Mouse (Mus musculus) ovary, adult 2 months (tissue): ENCODE data around the gene Atp13a2. TPM values are rescaled to one million over a fixed set of nuclear protein-coding genes. Genes with fewer than 3 reads are reported as not detected.

ENCODE experiments used
- polyA plus RNA-seq: library from polyadenylated mRNA; depleted of rRNA; stranded (reverse); fragments of >200 nt; gene quantifications from 2 replicates; pipeline ENCODE4 v1.2.3, GENCODE M21; 2012; rRNA removed

The Atp13a2 gene
- 280 and 314 TPM in 2 replicates for polyA plus RNA-seq

DNA sequence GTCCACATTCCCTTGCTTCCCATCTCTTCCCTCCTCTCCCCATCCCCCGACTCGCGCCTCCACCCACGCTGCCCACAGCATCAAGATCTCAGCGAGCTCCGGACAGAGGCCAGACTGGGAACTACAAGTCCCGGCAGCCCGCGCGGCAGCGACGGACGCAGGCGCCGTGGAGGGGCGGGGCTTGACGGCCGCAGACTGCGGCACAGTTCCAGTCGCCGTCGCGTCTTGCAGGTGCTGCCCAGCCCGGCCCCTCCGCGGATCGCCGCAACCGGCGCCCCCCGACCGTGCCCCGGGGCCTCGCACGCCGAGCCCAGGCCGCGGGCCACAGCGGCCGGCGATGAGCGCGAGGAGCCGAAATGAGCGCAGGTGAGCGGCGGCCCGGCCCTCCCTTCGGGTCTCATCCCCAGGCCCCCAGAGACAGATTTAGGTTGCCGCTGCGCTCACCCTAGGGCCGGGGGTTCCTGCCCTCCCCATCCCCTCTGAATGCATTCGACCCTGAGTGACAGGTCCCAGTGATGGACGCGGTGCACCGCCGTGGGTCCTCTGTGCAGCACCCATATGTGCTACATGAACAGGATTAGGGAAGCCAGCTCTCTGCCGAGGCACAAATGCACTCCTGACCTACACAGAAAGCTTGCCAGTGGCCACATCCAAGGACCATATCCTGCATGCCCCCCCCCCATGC lies at the start of gene Atp13a2:
Gene Atp13a2, plus strand, starts transcription at position 163 of the 685 bp plus-strand sequence.

DNA sequence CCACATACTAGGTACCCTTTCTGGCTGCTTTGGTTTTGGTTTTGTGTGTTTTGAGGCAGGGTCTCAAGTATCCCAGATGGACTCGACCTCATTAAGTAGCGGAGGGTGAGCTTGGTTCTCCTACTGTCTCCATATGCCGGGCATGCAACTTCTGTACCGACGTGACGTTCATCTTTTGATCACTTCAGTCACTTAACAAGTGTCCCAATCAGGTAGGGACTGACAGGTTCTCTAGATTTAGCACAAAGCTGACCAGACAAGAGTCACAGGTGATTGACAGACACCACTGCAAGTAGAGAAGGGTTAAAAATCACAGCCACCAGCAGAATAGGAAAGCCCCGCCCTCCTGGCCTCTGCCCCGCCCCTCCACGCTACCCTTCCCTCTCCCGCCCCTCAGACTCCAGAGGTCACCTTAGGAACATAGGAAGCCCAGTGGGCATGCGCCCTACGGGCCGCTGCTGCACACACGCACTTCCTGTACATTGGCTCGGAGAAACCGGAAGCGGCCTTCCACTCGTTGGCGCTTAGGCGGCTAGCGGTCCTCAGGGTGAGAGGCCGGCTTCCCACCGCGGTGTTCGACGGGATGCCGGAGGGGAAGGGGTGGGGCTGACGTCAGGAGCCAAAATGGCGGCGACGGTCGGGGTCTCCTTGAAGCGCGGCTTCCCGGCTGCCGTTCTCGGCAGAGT lies 25.7 kb upstream of the Atp13a2 start, which contains the start of gene Sdhb:
Gene Sdhb, plus strand, starts transcription at position 423 of the 686 bp plus-strand sequence.

DNA sequence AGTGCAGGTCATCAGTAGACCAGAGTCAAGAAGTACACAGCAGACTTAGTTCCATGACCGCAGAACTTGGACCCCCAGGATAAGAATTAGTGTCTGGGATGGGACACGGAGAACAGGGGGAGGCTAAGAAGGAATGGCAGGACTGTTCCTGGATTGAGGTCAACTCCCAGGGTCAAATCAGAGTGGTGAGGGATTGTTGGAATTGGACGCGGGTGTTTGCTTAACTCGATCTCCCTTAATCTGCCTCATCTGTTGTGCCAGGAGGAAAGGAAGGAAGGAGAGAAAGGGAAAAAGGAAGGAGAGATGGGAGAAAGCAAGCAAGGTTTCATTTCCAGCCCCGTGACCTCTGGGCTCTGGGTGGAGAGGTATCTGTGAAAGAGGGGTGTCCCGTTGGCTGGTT lies 23.4 kb downstream of the Atp13a2 start, which contains the start of gene Mfap2:
Gene Mfap2, plus strand, starts transcription at position 301 of the 400 bp plus-strand sequence.

Other genes starting within 250 kb of the Atp13a2 start
- gene Padi6, start 244.2 kb upstream of the Atp13a2 start, polyA plus RNA-seq, result 80.5 and 96.4 TPM in 2 replicates
- gene Padi4, start 212.6 kb upstream of the Atp13a2 start, polyA plus RNA-seq, result 5.9 and 8.1 TPM in 2 replicates
- gene Padi3, start 176.2 kb upstream of the Atp13a2 start, polyA plus RNA-seq, result 0.17 and 0.28 TPM in 2 replicates
- gene Padi1, start 141.1 kb upstream of the Atp13a2 start, polyA plus RNA-seq, result 16.9 and 52.4 TPM in 2 replicates
- 8.2 and 25.6 TPM in 2 replicates for gene Padi2, start 80.5 kb upstream of the Atp13a2 start, polyA plus RNA-seq
- gene Sdhb, start 25.7 kb upstream of the Atp13a2 start, polyA plus RNA-seq, result 191 and 217 TPM in 2 replicates
- 393 and 502 TPM in 2 replicates for gene Mfap2, start 23.5 kb downstream of the Atp13a2 start, polyA plus RNA-seq
- gene Crocc, start 73.7 kb downstream of the Atp13a2 start, polyA plus RNA-seq, result 51.6 and 59.3 TPM in 2 replicates
- 63.9 and 73.7 TPM in 2 replicates for gene Necap2, start 91.5 kb downstream of the Atp13a2 start, polyA plus RNA-seq
- 0.42 and 0.85 TPM in 2 replicates for gene Spata21, start 101.5 kb downstream of the Atp13a2 start, polyA plus RNA-seq
- gene Szrd1, start 152.9 kb downstream of the Atp13a2 start, polyA plus RNA-seq, result 53.7 and 55.4 TPM in 2 replicates
- 16.9 and 18.5 TPM in 2 replicates for gene Fbxo42, start 161.0 kb downstream of the Atp13a2 start, polyA plus RNA-seq
- 3.8 and 4.5 TPM in 2 replicates for gene Rsg1, start 227.1 kb downstream of the Atp13a2 start, polyA plus RNA-seq